Mouse (Mus musculus): ENCODE results near the gene Phf5a.
A peak's percentile ranks its signal among the peaks of the same experiment; 100 is the strongest.

Phf5a gene

DNA sequence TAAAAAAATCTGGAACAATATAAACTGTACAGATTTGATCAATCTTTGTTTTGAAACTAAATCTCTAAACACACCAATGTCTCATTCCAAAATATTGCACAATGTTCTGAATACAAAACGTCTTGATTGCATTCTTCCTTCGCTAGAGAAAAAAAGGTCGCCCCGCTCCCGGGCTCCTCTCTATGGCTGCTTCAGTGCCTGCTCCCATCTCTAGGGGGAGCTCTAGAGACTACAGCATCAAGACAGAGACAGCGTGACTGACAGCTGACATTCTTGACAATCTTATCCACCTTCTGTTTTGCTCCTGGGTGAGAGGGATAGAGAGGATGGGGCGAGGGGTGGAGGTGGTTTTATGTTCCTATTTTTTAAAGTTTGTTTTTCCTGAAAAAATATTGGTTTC is 23.4 kb downstream of the Phf5a start:
- no peak for DNase-seq (ENCODE audit: low spot score)

DNA sequence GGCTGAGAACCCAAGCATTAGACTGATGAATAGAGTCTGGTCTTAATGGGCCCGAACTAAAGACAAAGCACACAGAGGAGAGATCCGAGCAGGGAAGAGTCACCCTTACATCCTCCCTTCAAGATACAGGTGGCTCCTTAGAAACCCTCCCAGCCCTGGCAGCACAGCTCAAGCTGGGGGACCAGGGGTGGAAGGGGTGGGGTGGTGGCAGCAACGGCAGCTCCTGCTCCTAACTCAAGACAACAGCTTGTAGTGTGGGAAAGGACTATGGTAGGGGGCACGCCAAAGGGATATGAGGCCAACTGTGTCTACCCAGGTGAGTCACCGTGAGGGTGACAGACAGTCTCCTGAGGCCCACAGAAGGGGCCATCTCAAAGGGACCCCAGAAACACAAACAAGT is 23.9 kb downstream of the Phf5a start:
- DNase-seq (ENCODE audit: low spot score): no peak

DNA sequence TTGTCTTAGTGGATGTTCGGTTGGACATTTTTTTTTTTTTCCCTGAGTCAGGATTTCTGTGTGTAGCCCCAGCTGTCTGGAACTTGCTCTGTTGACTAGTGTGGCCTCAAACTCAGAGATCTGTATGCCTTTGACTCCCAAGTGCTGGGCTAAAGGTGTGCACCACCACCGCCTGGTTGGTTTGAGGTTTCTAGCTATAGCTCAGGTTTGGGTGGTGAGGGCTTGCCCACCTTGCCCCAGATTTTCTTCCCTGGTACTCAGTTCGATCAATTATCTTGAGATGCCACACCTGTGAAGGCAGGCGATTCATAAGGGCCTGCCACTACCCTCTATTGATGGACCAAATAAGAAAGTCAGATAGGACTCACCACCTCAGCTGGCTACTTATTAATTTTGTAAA is 24.6 kb downstream of the Phf5a start:
- DNase-seq (ENCODE audit: low spot score): no peak

DNA sequence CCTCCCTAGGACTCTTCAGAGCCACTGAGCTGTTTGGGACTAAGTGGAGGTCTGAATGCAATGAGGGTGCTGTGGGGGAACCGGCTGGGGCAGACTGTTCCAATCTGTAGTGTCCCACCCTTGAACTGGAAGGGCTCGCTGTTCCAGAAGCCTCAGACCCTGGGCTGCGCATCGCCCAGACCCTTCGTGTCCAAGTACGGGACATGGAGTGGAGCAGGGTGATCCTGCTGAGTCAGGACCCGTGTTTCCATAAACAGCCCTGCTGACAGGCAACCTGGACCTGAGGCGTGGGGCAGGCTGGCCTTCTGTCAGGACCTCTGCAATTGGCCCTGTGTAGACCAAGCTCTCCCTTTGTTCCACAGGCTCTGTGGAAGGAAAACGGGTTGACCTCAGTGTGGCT is 25.0 kb downstream of the Phf5a start:
- DNase-seq (ENCODE audit: low spot score): no peak

DNA sequence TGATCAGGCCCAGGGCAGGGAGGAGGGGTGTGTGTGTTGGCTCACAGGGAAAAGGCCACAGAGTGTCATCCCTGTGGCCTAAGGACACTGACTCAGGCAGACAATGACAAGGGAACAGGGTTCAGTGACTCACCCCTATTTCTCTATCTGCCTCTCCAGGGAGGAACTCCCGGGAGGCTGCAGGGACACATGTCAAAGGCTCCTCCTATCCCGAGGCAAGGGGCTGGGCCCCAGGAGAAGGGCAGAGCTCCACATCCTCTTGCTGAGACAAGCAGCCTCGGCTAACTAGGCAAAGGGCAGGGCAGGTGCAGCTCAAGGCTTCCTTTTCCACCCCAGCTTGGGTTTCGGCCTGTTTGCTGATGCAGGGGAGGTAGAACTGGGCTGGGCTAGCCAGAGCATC is 26.0 kb downstream of the Phf5a start:
- no peak for DNase-seq (ENCODE audit: low spot score)

DNA sequence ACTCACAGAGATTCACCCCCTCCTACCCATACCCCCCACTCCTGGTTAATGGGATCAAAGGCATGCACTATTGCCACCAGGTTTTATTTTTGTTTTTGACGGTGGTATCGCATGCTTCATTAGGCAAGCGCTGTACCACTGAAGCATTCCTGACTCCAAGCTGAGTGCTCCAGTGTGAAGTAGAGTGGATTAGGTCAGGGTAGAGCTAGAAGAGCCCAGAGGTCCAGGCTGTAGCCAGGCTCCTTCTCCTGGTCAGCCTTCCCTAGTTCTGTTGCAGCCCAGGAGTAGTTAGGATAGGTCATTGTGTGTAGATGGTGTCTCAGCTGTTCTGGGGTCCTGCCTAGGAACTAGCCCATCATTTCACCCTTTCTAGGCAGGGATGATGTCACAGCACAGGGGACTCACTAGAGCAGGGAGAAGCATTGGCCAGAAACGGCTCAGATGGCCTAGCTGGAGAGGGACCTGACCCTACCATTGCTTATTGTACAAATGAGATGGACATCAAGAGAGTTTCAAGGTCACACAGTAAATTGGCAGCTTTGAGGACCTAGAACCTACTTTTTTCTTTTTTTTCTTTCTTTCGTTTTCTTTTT is 26.6 kb downstream of the Phf5a start:
- DNase-seq (ENCODE audit: low spot score): no peak

DNA sequence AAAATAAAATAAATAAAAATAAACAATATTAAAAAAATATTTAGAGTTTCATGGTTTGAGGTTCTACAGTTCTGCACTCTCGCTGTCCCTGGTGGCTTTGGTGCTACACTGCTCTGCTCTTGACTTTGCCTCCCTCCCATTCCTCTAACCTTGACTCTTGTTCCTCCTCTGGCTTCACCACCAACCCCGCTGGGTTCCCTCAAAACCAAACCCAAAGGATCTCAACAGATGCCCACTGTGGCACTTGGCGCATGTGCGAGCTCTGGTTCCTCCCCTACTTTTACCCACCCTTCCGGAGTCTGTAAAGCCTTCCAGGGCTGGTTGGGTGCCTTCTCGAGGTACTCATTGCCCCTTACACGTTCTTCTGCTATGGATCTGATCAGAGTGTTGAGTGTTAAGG is 29.4 kb downstream of the Phf5a start:
- no peak for DNase-seq (ENCODE audit: low spot score)

DNA sequence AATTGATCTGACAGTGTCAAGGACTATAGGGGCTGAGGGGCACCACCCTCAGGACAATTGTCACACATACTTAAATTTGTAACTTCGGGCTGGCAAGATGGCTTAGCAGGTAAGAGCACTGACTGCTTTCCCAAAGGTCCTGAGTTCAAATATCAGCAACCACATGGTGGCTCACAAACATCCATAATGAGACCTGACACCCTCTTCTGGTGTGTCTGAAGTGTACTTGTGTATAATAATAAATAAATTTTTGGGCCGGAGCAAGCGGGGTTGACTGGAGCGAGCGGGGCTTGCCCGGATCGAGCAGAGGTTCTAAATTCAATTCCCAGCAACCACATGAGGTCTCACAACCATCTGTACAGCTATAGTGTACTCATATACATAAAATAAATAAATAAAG is 31.4 kb downstream of the Phf5a start:
- no peak for DNase-seq (ENCODE audit: low spot score)

DNA sequence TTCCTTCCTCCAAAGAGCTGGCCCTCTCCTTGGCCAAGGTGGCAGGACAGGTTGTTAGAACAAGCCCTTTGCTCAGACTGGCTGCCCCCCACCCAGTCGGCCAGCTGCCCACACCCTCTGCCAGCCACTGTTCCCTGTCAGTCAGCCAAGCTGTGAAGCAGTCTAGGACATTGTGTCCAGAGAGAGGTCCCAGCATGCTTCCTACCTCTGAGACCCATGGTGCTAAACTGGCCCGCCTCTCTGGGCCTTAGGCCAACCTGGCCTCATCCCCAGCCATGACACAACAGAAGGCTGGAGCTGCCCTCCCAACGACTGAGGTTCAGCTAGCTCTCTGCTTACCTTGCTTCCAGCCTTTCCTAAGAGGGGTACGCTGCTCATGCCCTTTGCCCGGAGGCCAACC is 32.1 kb downstream of the Phf5a start:
- peak; percentile 84 for DNase-seq (ENCODE audit: low spot score)

DNA sequence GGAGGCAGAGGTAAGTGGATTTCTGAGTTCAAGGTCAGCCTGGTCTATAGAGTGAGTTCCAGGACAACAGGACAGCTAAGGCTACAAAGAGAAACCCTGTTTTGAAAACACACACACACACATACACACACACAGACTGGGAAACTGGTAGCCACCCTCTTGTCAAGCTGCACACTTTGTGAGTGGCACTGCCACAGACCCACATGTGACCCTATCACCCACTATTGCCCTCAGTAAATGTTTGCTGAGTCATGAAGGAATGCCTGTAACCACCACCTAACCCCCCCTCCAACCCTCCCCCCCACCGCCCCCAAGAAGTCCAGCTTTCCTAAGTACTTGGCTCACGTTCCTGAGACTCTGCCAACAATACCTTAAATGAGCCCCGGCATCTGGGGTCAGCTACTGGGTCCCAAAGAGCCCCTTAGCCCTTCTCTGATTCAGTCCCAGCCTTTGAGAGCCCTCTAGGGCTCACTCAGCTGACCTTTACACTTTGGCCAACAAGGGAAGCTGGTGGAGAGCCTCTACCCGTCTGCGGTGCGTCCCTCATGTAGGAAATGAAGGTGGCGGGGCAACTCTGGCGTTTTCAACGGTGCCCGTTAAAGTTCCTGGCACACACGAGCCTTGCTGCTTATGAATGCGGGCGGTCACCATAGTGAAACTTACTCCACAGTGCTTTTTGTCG is 33.0 kb downstream of the Phf5a start:
- no peak for DNase-seq (ENCODE audit: low spot score)

DNA sequence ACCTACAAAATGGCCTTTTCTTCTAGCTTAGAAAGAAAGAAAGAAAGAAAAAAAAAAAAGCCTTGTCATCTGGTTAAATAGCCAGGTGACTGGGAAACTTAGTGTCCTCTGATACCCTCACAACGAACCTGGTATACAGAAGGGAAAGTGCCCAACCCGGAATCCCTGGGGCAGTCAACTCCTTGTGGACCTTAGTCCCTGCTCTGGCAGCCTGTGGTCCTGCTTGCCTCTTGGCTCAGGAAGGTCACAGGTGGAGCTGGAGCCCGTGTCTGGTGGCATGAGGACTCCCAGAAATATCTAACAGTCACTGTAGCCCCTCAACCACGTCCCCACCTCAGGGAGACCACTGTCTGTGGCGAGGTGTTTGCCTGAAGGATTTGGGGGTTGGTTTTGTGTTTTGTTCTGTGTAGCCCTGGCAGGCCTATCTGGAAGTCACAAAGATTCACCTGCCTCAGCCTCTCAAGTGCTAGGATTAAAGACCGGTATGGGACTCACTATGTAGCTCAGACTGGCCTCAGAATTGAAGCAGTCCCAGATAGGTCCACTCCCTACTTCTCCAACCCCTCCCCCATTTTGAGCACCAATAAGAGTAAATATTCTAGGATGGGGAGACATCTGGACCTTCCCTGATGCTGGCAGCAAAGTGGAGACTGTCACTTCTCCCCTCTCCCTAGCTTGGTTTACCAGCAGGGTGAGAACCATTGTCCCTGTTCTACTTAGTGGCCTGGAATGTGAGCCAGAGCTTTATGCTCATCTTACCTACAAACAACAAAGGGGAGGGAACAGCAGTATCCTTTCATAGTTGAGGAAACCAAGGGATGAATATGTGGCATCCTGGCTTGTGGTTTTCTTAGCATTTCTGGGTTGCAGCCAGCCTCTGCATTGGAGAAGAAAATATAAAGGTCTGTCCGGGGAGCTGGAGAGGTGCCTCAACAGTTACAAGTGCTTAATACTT is 34.5 kb downstream of the Phf5a start:
- DNase-seq (ENCODE audit: low spot score): no peak

DNA sequence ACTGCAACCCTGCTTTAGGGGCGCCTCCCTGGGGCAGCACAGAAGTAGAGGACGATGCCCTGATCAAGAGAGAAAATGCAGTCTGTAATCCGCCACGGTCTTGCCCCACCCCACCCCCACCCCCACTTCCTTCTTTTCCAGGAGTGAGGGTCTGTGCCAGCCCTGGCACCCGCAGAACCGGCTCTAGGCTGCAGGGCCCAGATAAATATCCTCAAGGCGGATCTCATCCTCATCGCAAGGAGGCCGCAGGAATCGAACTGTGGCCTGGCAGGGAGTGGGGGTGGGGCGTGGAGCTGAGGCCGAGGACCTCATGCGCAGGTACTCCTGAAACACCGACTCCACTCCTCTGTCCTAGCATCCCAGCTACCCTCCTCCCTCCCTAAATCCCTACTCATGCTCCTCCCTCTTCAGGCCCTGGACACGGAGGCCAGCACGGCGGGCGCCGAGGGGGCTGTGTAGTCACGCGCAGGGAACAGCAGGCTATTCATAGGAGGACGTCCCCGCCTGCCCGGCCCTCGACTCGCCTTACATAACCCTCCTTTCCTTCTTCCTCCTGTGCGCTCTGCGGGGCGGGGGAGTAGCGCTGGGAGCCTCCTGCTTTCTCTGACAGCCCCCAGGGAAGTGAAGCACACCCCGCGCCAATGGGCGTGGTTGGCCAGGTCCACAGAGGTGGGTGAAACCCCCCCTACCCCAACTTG is 35.4 kb downstream of the Phf5a start:
- DNase-seq (ENCODE audit: low spot score): peak; percentile 92

DNA sequence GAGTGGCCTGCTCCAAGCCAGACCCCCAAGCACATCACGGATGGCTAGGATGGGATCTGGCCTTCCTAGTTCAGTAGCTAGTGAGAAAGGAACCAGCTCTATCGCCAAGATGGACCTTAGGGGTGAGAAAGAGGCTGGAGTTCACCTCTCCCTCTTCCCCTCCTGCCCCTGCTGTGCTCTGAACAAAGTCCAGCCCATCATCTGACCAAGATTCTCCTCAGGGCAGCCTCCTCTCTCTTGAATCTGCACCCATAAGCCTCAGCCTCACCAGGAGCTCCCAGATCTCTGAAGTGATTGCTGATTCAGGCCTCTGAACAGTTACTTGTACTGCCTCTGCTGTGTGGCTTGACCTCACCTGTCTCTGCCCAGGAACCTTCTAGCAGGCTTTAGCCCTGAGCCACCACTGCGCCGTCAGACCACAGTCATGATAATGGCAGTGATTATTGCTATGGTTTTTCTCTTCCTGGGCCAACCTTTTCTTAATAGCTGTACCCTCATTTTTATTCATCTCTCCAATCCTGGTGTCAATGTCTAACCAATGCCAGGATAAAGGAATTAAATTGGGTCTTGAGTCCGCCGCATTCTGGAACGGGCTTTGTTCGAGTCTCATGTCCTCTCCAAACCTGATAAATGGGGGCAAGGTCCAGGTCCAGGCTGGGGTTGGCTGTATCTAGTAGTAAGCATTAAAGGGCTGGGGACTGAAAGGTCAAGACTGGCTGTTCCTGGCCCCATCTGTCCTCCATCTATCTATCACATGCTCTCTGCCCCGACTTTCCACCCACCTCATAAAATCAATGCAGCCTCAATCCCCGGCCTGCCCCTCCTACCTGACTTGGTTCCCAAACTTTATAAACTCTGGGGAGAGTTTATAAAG is 36.5 kb downstream of the Phf5a start:
- no peak for DNase-seq (ENCODE audit: low spot score)

DNA sequence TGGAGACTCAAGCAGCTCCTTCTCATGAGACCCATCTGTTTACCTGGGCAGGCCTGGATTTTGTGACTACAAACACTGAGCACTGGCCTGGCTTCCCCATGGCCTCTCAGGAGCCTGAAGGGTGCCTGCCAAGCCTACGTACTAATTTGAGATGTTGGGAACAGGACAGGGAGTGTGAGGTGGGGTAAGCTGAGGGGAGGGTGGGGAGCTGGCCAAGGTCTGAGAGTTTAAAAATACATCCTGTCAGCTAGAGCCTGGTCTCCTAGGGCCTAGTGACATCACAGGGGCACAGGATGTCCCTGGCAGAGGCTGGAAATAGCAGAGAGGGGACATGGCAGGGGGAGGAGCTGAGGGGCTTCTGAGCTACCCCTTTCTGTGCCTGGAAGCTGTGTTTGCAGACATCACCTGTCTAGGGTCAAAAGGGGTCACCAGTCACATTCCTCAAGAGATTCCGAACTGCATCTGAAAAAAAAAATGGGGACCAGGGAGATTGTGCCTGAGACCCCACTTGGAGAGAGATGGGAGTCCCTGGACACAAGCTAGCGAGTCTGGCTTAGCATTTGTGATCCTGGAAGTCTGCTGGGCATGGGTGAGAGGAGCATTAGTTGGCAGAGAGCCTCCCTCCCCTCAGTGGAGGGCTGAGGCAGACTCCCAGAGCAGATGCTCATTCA is 37.4 kb downstream of the Phf5a start:
- DNase-seq (ENCODE audit: low spot score): no peak

DNA sequence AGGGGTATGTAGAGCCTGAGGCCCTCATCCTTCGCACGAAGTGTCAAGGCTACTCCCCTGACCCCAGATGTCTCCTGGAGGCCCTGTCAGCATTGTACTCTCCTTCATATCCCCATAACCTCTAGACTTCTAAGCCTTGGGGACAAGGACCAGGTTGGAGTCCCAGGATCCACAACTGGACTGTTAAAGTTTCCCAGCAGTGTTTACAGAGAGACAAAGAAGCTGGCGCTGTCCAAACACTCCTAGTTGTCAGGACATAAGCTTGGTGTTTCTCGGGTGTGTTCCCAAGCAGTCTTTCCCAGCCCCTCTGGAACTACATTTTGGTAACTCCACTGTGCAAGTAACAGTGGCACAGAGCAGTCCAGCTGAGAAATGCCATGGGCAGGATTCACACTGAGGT is 38.2 kb downstream of the Phf5a start:
- DNase-seq (ENCODE audit: low spot score): no peak

DNA sequence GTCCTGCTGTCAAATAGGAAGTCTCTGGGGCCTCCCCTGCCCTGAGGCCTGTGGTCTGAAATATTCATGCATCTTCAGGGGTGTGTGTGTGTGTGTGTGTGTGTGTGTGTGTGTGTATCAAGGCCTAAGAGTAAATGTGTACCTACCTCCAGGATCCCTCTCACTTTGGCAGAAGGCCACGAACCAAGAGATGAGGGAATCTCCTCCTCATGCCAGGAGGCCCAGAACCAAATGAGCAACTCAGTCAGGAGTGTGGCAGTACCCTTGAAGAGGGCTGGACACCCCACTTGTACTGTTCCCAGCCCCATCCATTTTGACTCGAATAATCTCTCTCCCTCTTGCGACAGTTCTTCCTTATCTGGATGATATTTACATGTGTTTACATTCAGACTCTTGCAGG is 39.5 kb downstream of the Phf5a start:
- no peak for DNase-seq (ENCODE audit: low spot score)

DNA sequence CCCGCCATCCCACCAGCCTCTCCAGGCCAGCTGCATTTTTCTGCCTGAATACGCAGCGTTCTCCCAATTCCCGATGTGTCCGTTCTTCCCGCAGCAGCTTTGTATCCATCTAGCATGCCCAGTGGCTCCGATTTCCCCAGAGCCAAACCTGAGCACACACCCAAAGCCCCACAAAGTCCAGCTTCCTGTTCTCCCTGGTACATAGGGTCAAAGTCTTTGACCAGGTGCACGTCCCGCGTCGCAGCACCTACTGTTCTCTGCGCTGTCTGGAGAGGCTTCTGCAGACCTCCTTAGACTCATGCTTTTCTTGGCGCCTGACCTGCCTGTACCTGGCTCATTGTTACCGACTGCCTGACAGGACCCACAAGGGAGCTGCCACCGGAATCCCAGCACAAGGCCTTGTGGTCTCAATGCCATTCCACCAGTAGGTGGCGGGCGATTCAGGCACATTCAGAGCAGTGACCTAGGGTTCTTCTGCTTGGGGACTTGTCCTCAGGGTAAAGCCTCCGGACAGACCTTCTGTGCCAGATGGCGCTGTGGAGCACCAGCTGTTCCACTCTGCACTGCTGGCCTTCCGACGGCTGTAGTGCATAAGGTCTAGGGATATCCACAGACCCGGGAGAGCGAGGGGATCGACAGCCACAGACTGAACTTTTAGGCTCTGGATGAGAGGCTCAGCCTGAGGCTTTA is 40.4 kb downstream of the Phf5a start:
- DNase-seq (ENCODE audit: low spot score): peak; percentile 85

DNA sequence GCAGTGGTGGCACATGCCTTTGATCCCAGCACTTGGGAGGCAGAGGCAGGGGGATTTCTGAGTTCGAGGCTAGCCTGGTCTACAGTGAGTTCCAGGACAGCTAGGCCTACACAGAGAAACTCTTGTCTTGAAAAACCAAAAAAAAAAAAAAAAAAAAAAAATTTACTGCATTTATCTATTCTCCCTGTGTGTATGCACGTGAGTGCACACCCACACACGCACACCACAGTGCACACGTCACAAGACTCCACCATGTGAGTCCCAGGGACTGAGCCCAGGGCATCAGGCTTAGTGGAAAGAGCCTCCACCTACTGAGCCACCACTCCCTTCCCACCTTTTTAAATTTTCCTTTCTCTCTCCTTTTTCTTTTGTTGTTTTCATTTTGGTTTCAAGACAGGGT is 41.2 kb downstream of the Phf5a start:
- no peak for DNase-seq (ENCODE audit: low spot score)

DNA sequence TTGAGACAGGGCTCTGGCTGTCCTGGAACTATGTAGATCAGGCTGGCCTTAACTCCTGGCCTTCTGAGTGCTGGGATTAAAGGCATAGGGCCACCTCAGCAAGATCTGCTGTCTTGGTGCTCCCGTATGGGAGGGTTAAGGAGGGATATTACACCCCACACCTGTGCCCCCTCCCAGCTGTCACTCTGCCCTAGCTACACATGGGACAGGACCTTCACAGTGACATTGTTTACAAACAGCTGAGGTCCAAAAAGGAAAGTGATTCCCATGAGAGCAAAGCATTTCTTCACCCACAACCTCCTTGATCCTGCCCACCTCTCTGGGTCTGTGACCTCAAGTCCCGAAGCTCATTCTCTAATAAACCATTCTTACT is 42.5 kb downstream of the Phf5a start:
- no peak for DNase-seq (ENCODE audit: low spot score)

DNA sequence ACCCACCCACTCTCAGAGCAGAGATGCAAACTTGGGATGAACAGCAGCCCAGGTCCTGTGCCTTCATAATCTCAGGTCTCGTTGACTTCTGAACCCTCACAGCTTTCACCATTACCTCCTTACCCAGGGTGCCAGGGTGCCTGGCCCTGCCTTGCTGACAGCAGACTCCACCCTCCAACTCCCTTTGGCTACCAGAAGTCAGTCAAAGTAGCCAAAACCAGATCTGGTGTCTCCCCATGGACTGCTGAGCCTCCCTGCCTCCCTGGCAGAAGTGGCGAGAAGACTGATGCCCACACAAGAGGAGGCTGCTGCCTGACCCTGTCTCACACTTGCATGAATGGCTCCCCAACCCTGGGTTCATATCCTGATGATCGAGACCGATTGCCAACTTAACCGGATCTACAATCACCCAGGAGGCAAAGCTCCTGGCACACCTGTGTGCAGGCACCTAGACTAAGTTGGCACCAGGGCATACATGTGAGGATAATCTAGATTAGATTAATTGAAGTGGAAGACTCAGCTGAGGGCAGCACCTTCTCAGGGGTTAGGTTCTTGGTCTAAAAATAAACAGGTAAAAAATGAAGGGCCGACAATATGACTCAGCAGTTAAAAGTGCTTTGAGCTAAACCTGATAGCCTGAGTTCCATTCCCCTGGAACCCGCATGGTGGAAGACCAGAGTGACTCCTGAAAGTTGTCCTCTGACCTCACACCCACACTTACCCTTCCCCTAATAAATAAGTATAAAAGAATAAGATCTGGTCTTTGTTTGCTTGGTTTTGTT is 43.1 kb downstream of the Phf5a start:
- no peak for DNase-seq (ENCODE audit: low spot score)

All from left cerebral cortex, adult 11 months (tissue).